Mouse (Mus musculus) frontal cortex, postnatal 36 days (tissue): ENCODE data around the gene Arid1b.

Experiments used
- DNase-seq, 2 experiments: peaks; one replicate each; pipeline ENCODE4 v3.0.0; 2022; ENCODE audit warnings: low spot score in 2 of 2

Arid1b gene

DNA sequence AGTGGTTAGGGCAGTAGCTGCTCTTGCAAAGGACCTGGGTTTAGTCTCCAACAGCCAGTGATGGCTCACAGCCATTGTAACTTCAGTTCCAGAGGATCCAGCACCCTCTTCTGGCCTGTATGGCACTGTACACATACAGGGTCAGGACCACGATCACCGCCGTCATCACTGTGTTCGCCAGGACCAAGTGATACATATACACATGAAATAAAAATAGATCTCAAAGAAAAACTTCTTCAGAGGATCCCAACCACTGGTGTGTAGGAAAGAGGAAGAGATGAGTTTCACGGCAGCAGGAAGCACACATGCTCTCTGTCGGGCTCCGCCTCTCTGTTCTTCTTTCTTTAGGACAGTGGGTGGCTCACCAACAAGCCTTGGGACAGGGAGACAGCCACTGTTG is 322.4 kb downstream of the Arid1b start:
- no peak for DNase-seq

DNA sequence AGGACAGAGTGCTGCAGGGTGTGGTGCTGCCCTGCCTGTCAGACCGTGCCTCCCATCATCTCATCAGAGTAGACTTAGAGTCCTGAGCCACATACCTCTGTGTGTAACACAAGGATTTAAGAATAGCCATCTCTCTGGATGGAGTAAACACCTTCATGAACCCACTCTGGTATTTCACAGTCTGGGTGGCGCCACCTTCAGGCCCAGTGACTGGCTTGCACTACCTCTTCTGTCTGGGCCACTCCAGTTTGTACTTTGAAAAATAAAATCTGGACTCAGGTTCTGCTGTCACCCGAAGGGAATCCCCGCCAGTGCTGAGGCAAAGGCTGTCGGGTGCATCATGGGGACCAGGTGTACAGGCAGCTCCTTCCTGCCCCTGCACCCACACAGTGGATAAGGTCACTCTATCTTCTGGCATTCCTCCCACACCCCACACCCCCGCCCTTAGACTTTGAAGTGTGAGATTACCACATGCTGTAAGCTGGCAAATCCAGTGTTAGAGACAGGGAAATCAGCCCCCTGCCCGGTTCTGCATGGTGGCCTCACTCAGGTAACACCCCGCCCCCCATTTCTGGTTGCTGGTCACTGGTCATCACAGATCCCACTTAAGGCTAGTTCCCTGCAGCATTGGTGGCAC is 327.6 kb downstream of the Arid1b start:
- DNase-seq = no peak

DNA sequence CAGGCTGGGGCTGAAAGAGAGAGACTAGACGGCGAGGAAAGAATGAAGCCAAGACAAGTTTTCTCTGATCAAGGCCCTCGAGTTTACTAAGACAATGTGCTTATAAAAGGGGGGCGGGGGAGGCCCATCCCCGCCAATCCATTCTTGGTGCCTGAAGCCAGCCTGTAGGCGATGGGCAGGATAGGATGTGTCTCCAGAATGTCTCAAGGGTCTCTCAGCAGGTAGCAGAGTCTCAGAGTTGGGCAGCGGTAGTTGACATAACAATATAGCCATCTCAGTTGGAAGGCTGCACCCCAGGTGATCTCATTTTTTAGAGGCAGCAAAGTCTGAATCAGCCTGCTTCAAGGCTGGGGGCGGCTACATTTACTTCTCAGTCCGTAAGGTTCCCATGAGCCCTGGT is 328.5 kb downstream of the Arid1b start:
- DNase-seq = no peak

DNA sequence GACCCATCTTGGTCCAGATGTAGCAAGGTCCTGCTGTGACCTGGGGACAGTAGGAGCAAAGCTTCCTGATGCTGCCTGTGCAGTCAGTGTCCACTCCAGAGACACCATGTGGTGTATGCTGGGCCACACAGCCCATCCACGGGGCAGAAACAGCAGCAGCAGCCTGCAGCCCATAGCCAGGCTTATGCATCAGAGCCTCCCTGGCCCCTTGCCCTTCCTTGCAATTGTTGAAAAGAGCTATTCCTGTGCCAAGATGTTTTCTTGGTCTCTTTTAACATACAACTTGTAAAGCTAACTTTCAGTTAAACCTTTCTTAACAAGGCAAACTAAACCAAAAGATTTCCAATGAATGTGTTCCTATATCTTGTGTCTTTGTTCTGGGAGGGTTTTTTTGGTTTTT is 329.6 kb downstream of the Arid1b start:
- DNase-seq = no peak

DNA sequence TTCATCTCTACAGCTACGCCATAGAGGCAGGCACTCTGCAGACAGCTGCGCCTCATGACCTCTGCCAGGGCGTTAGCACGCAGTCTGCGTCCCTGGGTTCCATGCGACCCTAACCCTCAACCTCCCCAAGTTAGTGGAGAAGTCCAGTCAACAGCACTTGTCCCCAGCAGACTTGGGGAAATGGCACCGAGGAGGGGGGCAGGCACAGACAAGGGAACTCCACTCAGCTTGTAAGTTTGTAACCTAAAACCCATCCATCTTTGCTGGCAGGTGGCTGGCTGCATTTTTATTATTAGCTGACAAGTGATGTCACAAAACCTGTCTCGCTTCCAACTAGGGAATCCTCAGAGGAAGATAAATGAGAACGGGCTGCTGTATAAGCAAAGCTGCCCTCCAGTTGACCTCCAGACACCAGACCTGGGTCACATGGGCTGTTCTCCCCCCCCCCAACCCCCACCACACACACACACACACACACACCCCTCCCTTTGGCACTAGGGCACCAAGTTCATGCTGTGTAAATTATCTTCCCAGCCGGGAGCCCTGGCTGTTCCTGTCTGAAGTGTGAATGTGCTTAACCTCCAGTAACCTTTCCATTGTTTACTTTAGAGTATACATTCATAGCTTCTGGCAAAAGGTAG is 330.2 kb downstream of the Arid1b start:
- no peak for DNase-seq

DNA sequence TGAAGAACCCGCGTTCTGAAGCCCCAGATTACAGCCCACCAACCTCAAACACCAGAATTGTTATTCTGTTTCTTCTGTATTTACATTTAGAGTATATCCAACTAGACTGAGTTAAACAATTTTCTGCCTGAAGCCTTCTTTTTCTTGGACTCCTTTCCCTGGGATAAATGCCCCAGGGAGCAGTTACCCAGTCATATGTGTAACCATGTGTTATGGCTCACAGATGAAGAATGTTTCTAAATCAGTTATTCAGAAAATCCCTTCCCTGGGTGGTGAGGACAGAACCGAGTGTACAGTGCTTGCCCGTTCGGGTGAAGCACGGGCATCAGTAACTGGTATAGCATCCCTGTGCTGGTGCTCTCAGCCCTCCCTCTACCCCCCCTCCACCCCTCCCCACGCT is 332.6 kb downstream of the Arid1b start:
- DNase-seq = no peak

DNA sequence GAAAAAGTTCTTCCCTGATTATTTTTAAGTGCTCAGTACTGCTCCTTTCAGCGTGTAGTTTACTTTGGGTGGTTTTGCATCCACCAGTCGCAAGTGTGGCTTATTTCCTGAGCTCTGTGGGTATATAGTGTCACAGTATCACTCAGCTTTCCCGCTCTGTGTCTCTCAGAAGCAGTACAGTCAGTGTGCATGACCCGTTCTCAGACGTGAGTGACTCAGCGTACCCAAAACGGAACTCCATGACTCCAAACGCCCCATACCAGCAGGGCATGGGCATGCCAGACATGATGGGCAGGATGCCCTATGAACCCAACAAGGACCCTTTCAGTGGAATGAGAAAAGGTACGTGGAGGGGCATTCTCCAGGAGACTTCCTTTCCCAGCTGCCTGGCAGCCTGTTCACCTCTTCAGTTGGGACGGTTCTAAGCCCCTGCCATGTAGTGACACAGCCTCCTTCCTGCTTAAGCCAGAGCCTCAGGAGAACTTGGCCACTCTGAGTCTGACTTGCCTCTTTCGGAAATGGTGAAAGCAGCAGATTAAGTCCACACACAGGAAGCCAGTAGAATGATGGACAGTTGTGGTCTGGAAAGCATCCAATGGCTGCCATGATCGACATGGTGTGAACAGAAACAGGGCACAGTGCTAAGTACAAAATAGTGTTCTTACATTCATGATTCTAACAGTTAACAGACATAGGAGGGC is 333.5 kb downstream of the Arid1b start:
- no peak for DNase-seq

DNA sequence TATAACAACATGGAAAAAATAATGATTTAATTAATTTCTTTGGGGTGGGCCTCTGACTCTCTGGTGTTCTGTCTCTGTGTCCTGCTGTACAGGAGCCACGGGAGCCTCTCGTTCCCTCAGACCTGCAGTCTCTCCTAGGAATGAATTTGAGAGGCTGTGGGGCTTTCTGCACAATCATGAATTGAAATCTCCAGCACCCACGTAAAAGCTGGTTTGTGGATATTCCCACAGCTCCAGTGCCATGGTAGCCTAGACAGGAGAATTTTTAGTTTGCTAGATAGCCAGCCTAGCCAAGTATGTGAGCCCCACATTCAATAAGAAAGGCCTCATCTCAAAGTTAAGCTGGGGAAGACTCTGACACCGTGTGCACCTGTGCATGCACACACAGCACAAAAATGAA is 335.3 kb downstream of the Arid1b start:
- DNase-seq = peak in 1 of 2 experiments; percentile 53

DNA sequence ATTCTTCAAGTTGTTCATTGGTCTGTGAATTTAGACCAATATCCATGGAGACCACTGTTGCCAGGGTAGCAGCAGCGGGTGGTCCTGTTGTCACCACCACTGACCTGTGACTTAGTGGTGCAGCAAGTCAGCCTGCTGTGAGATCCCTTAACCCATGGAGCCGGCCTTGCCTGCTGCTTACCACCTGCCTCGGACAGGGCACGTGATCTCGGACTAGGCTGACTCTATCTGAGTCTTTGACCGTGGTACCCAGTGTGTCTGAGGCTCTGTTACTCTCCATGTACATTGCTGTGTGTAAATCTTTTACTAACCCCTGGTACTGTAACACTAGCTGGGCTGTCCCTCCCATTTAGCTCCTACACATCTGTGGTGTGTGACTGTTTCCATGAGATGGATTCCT is 335.9 kb downstream of the Arid1b start:
- DNase-seq = no peak

DNA sequence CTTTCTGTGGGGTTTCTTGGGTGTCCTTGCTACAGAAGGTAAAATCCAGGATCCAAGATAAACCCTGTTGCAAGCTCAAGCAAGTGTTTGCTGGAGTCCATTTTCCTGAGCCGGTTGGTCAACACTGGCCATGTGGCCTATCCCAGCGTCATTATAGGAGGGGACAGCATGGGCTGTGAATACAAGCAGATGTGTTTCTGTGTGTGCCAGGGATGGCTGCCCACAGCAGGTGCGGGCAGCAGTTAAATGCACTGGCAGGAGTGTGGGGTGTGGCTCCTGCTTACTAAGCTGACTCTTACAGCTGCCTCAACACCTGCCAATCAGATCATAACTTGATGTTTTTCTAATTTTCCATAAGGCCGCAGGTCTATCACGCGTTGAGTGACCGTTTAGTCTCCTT is 336.5 kb downstream of the Arid1b start:
- no peak for DNase-seq

DNA sequence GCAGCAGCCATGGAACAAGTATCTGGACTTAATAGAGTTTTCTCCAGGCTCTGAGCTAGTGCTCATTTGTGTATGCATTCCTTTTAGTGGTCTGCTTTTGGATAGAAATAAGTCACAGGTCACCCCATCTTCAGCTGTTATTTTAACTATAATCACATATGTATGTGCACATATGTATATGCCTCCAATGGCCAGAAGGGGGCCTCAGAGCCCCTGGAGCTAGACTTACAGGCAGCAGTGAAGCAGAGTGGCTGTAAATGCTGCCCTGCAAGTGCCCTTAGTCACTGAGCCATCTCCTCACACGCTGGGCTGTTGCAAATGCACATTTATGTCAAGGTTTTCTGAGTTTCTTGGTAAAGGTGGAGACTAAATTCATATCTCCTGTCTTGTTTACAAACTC is 337.3 kb downstream of the Arid1b start:
- DNase-seq = no peak

DNA sequence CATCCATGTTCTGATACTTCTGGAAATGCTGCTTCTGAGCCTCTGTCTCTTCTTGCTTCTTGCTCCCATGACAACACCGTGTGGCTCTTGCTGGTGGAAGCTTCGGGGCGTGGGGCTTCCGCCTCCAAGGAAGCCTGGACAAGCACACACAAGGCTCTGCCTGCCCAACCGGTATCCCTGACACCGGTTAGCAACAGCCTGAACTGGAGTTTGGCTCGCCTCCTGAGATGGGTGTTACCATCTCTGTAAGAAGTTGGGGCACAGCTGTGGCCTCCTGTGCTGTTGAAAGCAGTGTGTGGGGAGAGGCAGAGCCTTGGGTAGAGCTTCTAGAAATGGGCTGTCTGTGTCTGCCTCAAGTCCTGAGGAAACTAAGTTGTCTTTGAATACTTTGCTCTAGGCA is 340.4 kb downstream of the Arid1b start:
- DNase-seq = no peak

DNA sequence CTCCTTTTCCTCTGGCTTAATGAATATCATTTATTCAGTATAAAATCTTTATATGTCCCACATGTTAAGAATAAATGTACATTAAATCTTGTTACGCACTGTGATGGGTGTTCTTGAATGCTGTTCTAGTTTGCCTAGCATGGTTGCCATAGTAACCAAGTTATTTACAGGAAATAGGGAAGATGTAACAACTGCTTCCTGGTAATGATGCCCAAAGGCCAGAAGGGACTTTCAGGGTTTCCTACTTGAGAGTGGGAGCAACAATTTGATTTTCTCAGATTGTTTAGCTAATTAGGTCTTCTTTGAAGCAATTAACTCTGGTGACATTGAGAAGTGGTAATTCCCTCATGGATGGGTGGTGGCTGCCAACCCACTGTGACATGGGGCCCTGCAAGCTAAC is 350.3 kb downstream of the Arid1b start:
- no peak for DNase-seq

DNA sequence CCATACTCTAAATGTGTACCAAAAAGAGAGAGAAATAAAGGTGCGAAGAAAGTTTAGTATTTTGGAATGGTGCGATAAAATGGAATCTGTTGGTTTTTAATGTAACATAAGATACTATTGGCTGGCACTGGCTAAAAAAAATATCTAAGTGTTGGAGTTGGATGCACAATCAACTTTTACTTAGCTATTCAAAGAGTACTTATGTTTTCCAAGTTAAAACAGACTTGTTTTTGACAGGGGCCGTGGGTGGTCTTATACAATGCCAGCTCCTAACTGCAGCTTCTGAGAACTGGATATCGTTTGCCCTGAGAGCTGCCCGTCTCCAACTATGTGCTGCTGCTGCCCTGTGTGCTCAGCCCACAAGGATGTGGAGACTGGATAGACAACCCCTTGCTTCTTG is 351.7 kb downstream of the Arid1b start:
- no peak for DNase-seq

DNA sequence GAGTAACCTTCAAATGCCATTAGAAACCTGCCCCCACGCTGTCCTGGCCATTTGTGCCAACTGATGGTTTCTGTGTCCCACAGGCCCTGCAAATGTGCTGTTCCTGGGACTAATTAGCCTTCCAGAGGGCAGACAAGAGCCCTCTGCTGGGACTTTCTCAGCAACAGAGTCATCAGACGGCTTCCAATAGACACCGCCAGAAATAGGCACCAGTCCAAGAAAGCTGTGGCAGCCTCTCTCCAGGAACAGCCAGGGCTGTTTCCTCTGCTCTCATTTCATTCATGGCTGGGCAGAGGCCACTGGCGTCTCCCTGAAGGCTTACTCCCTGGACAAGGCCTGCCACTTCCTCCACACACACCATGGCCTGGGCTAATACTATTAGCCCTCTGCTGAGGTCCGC is 358.8 kb downstream of the Arid1b start:
- DNase-seq = no peak

DNA sequence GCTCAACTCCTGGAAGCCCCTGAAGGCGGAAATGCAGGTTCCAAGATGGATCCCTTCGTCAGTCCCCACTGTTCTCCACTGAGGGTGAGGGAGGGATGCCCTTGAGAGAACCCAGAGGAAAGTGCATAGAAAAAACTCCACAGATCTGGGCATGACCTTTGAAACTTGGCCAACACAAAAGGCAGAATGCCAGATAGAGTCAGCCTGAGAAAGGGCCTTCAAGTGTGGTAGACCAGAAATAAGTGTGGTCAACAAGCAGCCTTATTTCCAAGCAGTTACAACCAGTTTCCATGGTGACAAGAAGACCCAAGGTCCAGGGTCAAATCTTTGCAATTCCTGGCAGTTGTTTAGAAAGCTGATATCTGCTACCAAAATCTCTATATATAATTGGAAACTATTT is 366.6 kb downstream of the Arid1b start:
- no peak for DNase-seq

DNA sequence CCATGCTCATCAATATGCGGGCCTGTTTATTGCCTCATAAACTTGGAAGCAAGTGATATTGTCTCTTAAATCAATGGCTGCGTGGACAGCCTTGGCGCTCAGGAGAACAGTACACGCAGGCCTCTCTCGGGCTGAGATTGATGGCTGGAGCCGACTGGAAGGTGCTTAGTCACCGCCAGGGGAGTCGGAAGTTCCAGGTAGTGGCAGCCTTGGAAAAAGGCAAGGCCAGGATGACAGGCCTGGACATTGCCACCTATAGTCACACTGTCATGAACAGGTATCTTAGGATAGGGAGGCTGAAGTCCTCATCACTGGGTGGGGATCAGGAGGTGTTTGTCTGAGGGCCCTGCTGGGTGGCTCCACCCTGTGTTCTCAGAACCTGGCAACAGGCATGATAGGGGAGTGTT is 371.9 kb downstream of the Arid1b start:
- DNase-seq = no peak

DNA sequence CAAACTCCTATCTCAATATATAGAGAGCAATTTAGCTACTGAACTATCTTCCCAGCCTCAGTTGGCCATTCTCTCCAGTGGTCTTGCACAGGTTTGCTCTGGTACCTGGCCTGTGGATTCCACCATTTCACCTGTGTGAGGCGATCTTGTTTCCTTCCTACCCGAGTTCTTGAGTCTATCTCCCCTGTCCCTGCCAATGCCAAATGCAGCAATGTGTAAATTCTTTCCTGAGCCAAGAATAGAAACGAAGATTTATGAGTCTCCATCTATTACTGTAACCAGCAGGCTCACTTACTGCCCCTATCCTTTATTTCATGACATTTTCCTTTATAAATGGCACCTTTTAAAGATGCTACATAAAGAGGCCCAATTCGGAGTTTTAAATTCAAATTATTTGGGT is 376.9 kb downstream of the Arid1b start:
- DNase-seq = no peak

DNA sequence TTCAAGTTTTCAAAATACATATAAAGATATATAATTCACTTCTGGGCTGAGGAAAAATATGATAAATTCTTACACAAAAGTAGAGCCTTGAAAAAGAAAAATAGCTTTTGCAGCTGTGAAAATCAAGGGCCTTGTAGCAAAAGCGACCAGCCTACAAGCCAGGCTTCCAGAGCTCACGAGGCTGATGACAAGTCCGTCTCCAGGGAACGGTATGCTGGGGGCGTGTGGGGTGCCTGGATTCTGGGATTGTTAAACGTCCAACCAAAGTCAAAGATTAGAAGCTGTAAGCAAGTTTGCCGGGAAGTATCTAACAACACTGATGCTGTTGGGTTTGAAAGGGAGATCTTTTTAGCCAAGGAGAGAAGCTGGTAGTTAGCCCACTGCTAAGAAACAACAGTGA is 377.4 kb downstream of the Arid1b start:
- DNase-seq = peak in 1 of 2 experiments; percentile 44

DNA sequence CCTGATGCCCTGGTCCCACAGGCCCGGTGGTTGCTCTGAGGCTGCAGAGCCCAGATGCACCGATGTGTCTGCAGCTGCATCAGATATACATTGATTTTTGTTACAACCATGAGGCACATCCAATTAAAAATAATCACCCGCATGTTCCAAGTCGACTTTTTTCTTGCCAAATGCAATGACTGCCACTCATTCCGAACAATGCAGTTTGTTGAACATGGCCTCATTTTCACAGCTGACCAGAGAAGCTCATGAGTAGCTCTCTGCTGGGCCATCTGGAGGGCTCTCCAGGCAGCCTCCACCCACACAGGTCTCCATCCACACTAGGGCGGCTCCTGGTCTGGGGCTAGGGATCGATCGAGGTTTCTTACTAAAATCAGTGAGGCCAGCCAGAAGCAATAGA is 378.8 kb downstream of the Arid1b start:
- DNase-seq = no peak

DNA sequence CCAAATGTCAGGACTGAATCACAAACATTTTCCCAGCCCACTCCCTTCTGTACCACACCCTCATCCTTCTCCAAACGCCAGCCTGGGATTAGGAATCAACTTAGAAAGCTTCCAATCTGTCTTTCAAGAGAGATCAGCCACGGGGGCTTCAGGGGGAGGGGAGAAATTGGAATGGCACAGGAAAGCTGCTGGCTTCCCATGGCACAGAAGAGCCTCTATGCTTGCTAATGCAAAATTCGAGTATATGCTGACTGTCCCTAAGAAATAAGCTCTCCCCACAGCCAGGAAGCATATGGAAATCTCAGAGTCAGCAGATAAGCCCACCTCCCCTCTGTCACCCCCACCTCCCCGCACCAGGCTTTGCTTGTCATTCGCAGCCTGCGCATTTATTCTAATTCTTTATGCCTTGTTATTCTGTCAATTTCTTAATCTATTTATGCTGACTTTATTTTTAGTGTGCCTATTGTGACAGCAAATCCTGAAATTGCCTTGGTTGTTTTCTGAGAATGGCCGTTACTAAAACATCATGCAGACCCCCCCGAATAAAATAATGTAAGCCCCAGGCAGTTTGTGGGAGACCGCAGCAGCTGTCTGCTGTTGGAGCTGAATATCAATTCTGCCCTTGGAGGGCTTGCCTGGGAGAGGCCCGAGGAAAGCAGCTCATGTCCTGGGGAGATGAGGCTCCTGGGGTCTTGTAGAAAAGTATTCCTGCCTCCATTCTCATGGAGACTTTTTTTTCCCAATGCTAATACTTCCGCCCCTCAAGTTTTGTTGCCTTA is 383.2 kb downstream of the Arid1b start:
- peak; percentile 26 to 54 for DNase-seq

DNA sequence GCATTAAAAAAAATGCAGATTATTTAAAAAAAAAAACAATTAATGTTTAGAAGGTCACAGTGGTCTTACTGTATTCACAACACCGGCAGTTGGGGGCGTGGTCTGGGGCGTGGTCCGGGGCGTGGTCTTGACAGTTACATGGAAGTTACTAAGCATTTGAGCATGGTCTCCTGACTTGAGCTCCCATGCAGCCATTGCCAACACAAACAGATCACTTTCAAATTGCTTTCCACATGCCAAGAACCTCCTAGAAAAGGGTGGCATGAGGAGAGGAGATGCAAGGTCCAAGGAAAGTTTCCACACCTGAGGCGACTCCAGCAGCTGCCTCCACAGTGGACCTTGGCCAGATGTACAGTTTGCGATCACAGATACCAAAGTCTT is 383.8 kb downstream of the Arid1b start:
- no peak for DNase-seq

DNA sequence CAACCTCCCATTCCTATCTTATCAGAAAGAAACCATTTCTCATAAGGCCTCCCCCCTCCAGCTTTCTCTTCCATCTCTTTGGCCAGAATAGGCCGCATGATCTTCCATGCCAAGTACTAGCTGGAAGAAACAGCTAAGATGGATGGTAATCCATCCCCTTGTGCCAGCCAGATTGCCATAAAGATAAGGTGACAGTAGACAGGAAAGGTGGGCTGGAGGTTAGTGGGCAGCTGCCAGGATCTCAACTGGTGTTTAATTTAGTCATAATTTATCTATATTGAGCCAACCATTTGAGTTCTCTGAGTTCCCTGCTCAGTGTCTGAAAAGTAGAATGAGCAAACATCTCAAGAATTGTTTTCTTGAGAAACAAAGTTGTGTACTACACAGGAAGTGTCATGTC is 391.6 kb downstream of the Arid1b start:
- DNase-seq = no peak
